Mouse (Mus musculus) layer of hippocampus, adult 2 months (tissue): ENCODE data around the gene Irgq. TPM values are rescaled to one million over a fixed set of nuclear protein-coding genes. Genes with fewer than 3 reads are reported as not detected.
A peak's percentile ranks its signal among the peaks of the same experiment; 100 is the strongest.

Experiments
- DNase-seq, 2 experiments: peaks; one replicate each; pipeline ENCODE4 v3.0.0; 2022; ENCODE audit warnings: low spot score in 2 of 2
- H3K27ac ChIP-seq: fragments of 200-600 bp; 2 replicates; pipeline ENCODE4 v1.8.1; 2022
- H3K4me3 ChIP-seq: fragments of 200-600 bp; 2 replicates; pipeline ENCODE4 v1.8.1; 2022; ENCODE audit warnings: mild to moderate bottlenecking
- CTCF ChIP-seq: fragments of 200-600 bp; conservative IDR thresholded peaks from 2 replicates; pipeline ENCODE4 v1.8.1; 2022; ENCODE audit warnings: antibody characterized with exemption, mild to moderate bottlenecking, moderate library complexity
- total RNA-seq, 2 experiments: library from RNA; stranded (reverse); gene quantifications; 2 replicates each; pipeline ENCODE4 v1.2.3; 2021

Irgq gene
- total RNA-seq, 2 experiments from 2014 or later, result 61.9 to 63.0 TPM

GRCm38 (mm10) chr7:24522805-24523204, 7.7 kb upstream of the Irgq start:
- no peak overlapping the region for H3K27ac ChIP-seq
- DNase-seq, result no peak
- H3K4me3 ChIP-seq, result no peak overlapping the region
- TF ChIP-seq CTCF, result no peak

- TF ChIP-seq CTCF, result no peak
- Histone ChIP-seq H3K4me3 (no peak overlapping the region), H3K27ac (no peak overlapping the region)
- no peak for DNase-seq
These were observed 6.8 kb upstream of the Irgq start for GRCm38 (mm10) chr7:24523723-24524122.

GRCm38 (mm10) chr7:24524978-24525377, 5.5 kb upstream of the Irgq start:
- DNase-seq, result no peak
- H3K4me3 ChIP-seq, result no peak overlapping the region

GRCm38 (mm10) chr7:24525686-24526420, 4.6 kb upstream of the Irgq start:
- TF ChIP-seq CTCF, result no peak
- DNase-seq, result peak in 1 of 2 experiments; percentile 47
- Histone ChIP-seq H3K4me3 (no peak overlapping the region; the same call in 1 of the 2 replicates), H3K27ac (peak overlapping the region; percentile 62)

More at GRCm38 (mm10) chr7:24524978-24525377, 5.5 kb upstream of the Irgq start:
- TF ChIP-seq CTCF, result peak; percentile 31; the same call in 1 of the 2 replicates
- H3K27ac ChIP-seq, result no peak overlapping the region

- no peak for DNase-seq
- no peak for TF ChIP-seq CTCF
- Histone ChIP-seq H3K4me3 (no peak overlapping the region), H3K27ac (no peak overlapping the region)
These were observed 1.6 kb upstream of the Irgq start for GRCm38 (mm10) chr7:24528861-24529260.

GRCm38 (mm10) chr7:24529580-24529979, 909 bp upstream of the Irgq start:
- Histone ChIP-seq H3K4me3 (peak overlapping the region; percentile 92), H3K27ac (peak overlapping the region; percentile 98)
- TF ChIP-seq CTCF, result no peak
- DNase-seq, result no peak

- DNase-seq, result peak; percentile 67 to 68
- H3K27ac ChIP-seq, result peak overlapping the region; percentile 98
- H3K4me3 ChIP-seq, result peak overlapping the region; percentile 92
- peak; percentile 88 for TF ChIP-seq CTCF
These were observed 902 bp downstream of the Irgq start for GRCm38 (mm10) chr7:24531211-24531971.

GRCm38 (mm10) chr7:24533031-24533571, 2.6 kb downstream of the Irgq start:
- no peak for TF ChIP-seq CTCF
- no peak overlapping the region for H3K27ac ChIP-seq

GRCm38 (mm10) chr7:24533806-24534205, 3.3 kb downstream of the Irgq start:
- Histone ChIP-seq H3K4me3 (no peak overlapping the region), H3K27ac (no peak overlapping the region)
- no peak for TF ChIP-seq CTCF
- DNase-seq, result no peak

More at GRCm38 (mm10) chr7:24533031-24533571, 2.6 kb downstream of the Irgq start:
- no peak overlapping the region for H3K4me3 ChIP-seq
- no peak for DNase-seq

GRCm38 (mm10) chr7:24534301-24534700, 3.8 kb downstream of the Irgq start:
- TF ChIP-seq CTCF, result no peak

GRCm38 (mm10) chr7:24537081-24537480, 6.6 kb downstream of the Irgq start:
- Histone ChIP-seq H3K27ac (no peak overlapping the region), H3K4me3 (no peak overlapping the region)
- no peak for TF ChIP-seq CTCF
- DNase-seq, result no peak

More at GRCm38 (mm10) chr7:24534301-24534700, 3.8 kb downstream of the Irgq start:
- H3K4me3 ChIP-seq, result no peak overlapping the region
- H3K27ac ChIP-seq, result no peak overlapping the region
- DNase-seq, result no peak

- Histone ChIP-seq H3K4me3 (no peak overlapping the region), H3K27ac (no peak overlapping the region)
- no peak for DNase-seq
- no peak for TF ChIP-seq CTCF
These were observed 7.1 kb downstream of the Irgq start for GRCm38 (mm10) chr7:24537591-24537990.

- no peak overlapping the region for H3K4me3 ChIP-seq
- peak in 1 of 2 experiments; percentile 62 for DNase-seq
- TF ChIP-seq CTCF, result peak; percentile 59
- H3K27ac ChIP-seq, result no peak overlapping the region; the same call in 1 of the 2 replicates
These were observed 7.7 kb downstream of the Irgq start for GRCm38 (mm10) chr7:24538154-24538553.

GRCm38 (mm10) chr7:24538701-24539100, 8.2 kb downstream of the Irgq start:
- no peak for TF ChIP-seq CTCF

More at GRCm38 (mm10) chr7:24538701-24539100, 8.2 kb downstream of the Irgq start:
- no peak for DNase-seq
- Histone ChIP-seq H3K27ac (no peak overlapping the region), H3K4me3 (no peak overlapping the region)
